Mouse (Mus musculus) heart, adult 2 months (tissue): ENCODE data around the gene Inpp5k. TPM values are rescaled to one million over a fixed set of nuclear protein-coding genes. Genes with fewer than 3 reads are reported as not detected.
A peak's percentile ranks its signal among the peaks of the same experiment; 100 is the strongest.

Experiments used
- DNase-seq, 2 experiments: peaks; one replicate each; pipeline ENCODE4 v3.0.0; 2021
- H3K27ac ChIP-seq: fragments of 200-600 bp; 2 replicates; pipeline ENCODE4 v1.8.1; 2022
- H3K27me3 ChIP-seq: fragments of 200-500 bp; 2 replicates; pipeline ENCODE4 v1.6.1; 2012; ENCODE audit warnings: mild to moderate bottlenecking, low read length, inconsistent platforms, mixed read lengths; ENCODE audit not compliant: control insufficient read depth, insufficient read depth
- H3K36me3 ChIP-seq: fragments of 200-500 bp; 2 replicates; pipeline ENCODE4 v1.6.1; 2012; ENCODE audit warnings: low read length, inconsistent platforms; ENCODE audit not compliant: control insufficient read depth, insufficient read depth
- H3K4me1 ChIP-seq: fragments of 200-500 bp; 2 replicates; pipeline ENCODE4 v1.6.1; 2011; ENCODE audit warnings: low read length; ENCODE audit not compliant: control insufficient read depth, insufficient read depth
- H3K4me3 ChIP-seq: fragments of 200-600 bp; 2 replicates; pipeline ENCODE4 v1.8.1; 2022
- H3K79me2 ChIP-seq: fragments of 200-500 bp; replicated peaks from 2 replicates; pipeline ENCODE4 v1.6.1; 2012; ENCODE audit warnings: mild to moderate bottlenecking, inconsistent platforms, low read length, moderate library complexity, mixed read lengths; ENCODE audit not compliant: control insufficient read depth, insufficient read depth
- H3K9ac ChIP-seq: fragments of 200-500 bp; 2 replicates; pipeline ENCODE4 v1.6.1; 2012; ENCODE audit warnings: low read depth, mild to moderate bottlenecking, control low read depth, inconsistent platforms, low read length, mixed read lengths
- CTCF ChIP-seq: fragments of 200-600 bp; IDR thresholded peaks from 2 replicates; pipeline ENCODE4 v1.8.1; 2022; ENCODE audit warnings: antibody characterized with exemption, mild to moderate bottlenecking, moderate library complexity
- EP300 ChIP-seq: fragments of 200-500 bp; IDR thresholded peaks from 2 replicates; pipeline ENCODE4 v1.6.1; 2011; ENCODE audit warnings: low read depth, low read length, control low read depth; ENCODE audit not compliant: insufficient read depth
- POLR2A ChIP-seq: fragments of 200-500 bp; IDR thresholded peaks from 2 replicates; pipeline ENCODE4 v1.6.1; 2011; ENCODE audit warnings: mild to moderate bottlenecking, low read depth, low read length, control low read depth; ENCODE audit not compliant: insufficient read depth
- WGBS: fragments of 180-500 bp; shearing (Covaris S2); methylation state at CpG from one replicate; pipeline ENCODE4 v1.1.7; 2018; 5-methylcytosine and 5-hydroxymethylcytosine counted together
- intact Hi-C: fragments of 180-260 bp; cut with DNase I; formaldehyde crosslinking; loops from one replicate; pipeline ENCODE4 v1.15.1; 2025
- polyA plus RNA-seq: library from polyadenylated mRNA; depleted of rRNA; stranded (reverse); fragments of >200 nt; gene quantifications from 2 replicates; pipeline ENCODE4 v1.2.3, GENCODE M21; 2012
- total RNA-seq, 2 experiments: library from RNA; stranded (reverse); gene quantifications; 2 replicates each; pipeline ENCODE4 v1.2.3; 2021

Inpp5k gene
- total and polyA plus RNA-seq, 3 experiments: 24.5 to 42.8 (median 30.2) TPM

GRCm38 (mm10) chr11:75671426-75672180 is 40.8 kb downstream of the Inpp5k start:
- 84% methylated on average over 22 of the region's 22 CpGs for WGBS
- TF ChIP-seq POLR2A: no peak
- no peaks in the 10 kb centered on the region for H3K4me1 ChIP-seq
- H3K27me3 ChIP-seq: no peaks in the 10 kb centered on the region
- intact Hi-C loops: no loop called here
- no peak overlapping the region for H3K27ac ChIP-seq
- no peaks in the 10 kb centered on the region for H3K36me3 ChIP-seq
- H3K9ac ChIP-seq: no peak overlapping the region
- DNase-seq: no peak
- H3K4me3 ChIP-seq: no peak overlapping the region
- no peaks in the 10 kb centered on the region for H3K79me2 ChIP-seq

- Histone ChIP-seq H3K27ac (no peak overlapping the region), H3K4me1 (no peaks in the 10 kb centered on the region), H3K79me2 (no peaks in the 10 kb centered on the region), H3K27me3 (no peaks in the 10 kb centered on the region), H3K9ac (no peak overlapping the region), H3K36me3 (no peaks in the 10 kb centered on the region), H3K4me3 (no peak overlapping the region)
- no peak for DNase-seq
- intact Hi-C loops: no loop called here
- TF ChIP-seq POLR2A (no peak), CTCF (no peak), EP300 (no peak)
- 85% methylated on average over 5 of the region's 5 CpGs for WGBS
Observed at GRCm38 (mm10) chr11:75673411-75673810, 42.6 kb downstream of the Inpp5k start.

DNA sequence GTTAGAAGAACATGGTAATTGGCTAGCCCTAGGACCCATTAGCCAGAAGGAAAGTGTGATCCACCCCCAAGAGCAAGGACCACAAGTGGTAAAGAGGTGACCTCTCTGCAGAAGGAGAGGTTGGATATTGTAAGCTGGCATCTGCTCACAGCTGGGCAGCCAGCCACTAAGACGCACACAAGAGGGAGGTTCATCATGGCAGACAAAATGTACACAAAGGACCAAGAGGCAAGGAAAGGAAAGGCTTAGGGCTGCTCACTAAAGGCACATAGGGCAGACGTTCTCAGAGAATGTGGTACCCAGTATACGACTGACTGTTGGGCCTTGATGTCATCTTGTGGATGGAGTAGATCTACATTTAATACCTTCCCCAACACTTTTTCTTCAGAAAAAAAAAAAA is 44.1 kb downstream of the Inpp5k start:
- Histone ChIP-seq H3K79me2 (no peaks in the 10 kb centered on the region), H3K4me3 (no peak overlapping the region), H3K27ac (no peak overlapping the region), H3K36me3 (no peaks in the 10 kb centered on the region), H3K27me3 (no peaks in the 10 kb centered on the region), H3K4me1 (no peaks in the 10 kb centered on the region), H3K9ac (no peak overlapping the region)
- intact Hi-C loops: no loop called here
- no peak for DNase-seq
- 72% methylated on average over 3 of the region's 3 CpGs for WGBS
- peak; percentile 47; the same call in 1 of the 2 replicates for TF ChIP-seq POLR2A
- no peak for TF ChIP-seq CTCF
- 0 out of 2 replicates have a peak, but pooled peaks have one; percentile 18 for TF ChIP-seq EP300

- Histone ChIP-seq H3K36me3 (peaks cover 23% of the 10 kb centered on the region), H3K4me3 (peak overlapping the region; percentile 93), H3K79me2 (peaks cover 2% of the 10 kb centered on the region; the same call in 1 of the 2 replicates), H3K27me3 (no peaks in the 10 kb centered on the region), H3K27ac (peak overlapping the region; percentile 79), H3K9ac (peak overlapping the region; percentile 9), H3K4me1 (peaks cover 5% of the 10 kb centered on the region)
- no peak for DNase-seq
- 77% methylated on average over 3 of the region's 3 CpGs for WGBS
- intact Hi-C loops: loop anchor here (2.0 kb wide), 2 partner anchors 21 to 43 kb away; no protein-coding TSS in a partner anchor
- TF ChIP-seq CTCF (no peak), EP300 (no peak), POLR2A (no peak)
Observed at GRCm38 (mm10) chr11:75677881-75678746, 47.3 kb downstream of the Inpp5k start.

- under 1% methylated on average over 47 of the region's 55 CpGs for WGBS
- no peaks in the 10 kb centered on the region for H3K27me3 ChIP-seq
- intact Hi-C loops: loop anchor here (2.0 kb wide), 2 partner anchors 22 to 44 kb away; no protein-coding TSS in a partner anchor
Observed at GRCm38 (mm10) chr11:75678747-75679438, 48.1 kb downstream of the Inpp5k start, which contains the start of gene Crk. TSS of gene Crk (plus strand) at chr11:75679259.

More at GRCm38 (mm10) chr11:75678747-75679438, 48.1 kb downstream of the Inpp5k start, which contains the start of gene Crk:
- TF ChIP-seq POLR2A: peak; percentile 53
- TF ChIP-seq EP300: no peak
- TF ChIP-seq CTCF: no peak
- peak; percentile 98 to 99 for DNase-seq
- H3K79me2 ChIP-seq: peaks cover 2% of the 10 kb centered on the region; the same call in 1 of the 2 replicates
- H3K9ac ChIP-seq: peak within 1 kb of the TSS; percentile 97
- peak within 1 kb of the TSS; percentile 93 for H3K4me3 ChIP-seq
- peaks cover 26% of the 10 kb centered on the region for H3K36me3 ChIP-seq
- peaks cover 5% of the 10 kb centered on the region for H3K4me1 ChIP-seq
- H3K27ac ChIP-seq: peak within 1 kb of the TSS; percentile 99
